Mouse (Mus musculus) ES-E14 (cell line): ENCODE measurements around the gene Dcun1d2. TPM values are rescaled to one million over a fixed set of nuclear protein-coding genes. Genes with fewer than 3 reads are reported as not detected.

Experiments
- DNase-seq: peaks from one replicate; pipeline ENCODE4 v3.0.0-alpha.2; 2013; ENCODE audit warnings: low read depth, low spot score
- H3K27ac ChIP-seq: 2 replicates; pipeline ENCODE4 v1.5.1; 2012; ENCODE audit warnings: low read depth, mild to moderate bottlenecking, low read length, moderate library complexity, mixed read lengths; ENCODE audit not compliant: poor library complexity, insufficient read depth, severe bottlenecking
- H3K36me3 ChIP-seq: 2 replicates; pipeline ENCODE4 v1.6.1; 2012; ENCODE audit warnings: mild to moderate bottlenecking, low read length, moderate library complexity, mixed read lengths; ENCODE audit not compliant: control insufficient read depth, poor library complexity, insufficient read depth, severe bottlenecking
- H3K4me1 ChIP-seq, 2 experiments: fragments of 150-350 bp in 1 of 2; sonication (generic) in 1 of 2; 2 replicates each; pipeline ENCODE4 v1.6.1; 2012; ENCODE audit warnings: low read length in 2 of 2, mild to moderate bottlenecking in 1 of 2, mixed read lengths in 1 of 2; ENCODE audit not compliant: control insufficient read depth in 2 of 2, insufficient read depth in 2 of 2, poor library complexity in 1 of 2
- H3K4me3 ChIP-seq, 2 experiments: fragments of 150-350 bp in 1 of 2; sonication (generic) in 1 of 2; 2 replicates each; pipeline ENCODE4 v1.5.1; 2012; ENCODE audit warnings: low read length in 2 of 2, low read depth in 1 of 2, mild to moderate bottlenecking in 1 of 2, mixed read lengths in 1 of 2; ENCODE audit not compliant: insufficient read depth in 1 of 2, poor library complexity in 1 of 2, severe bottlenecking in 1 of 2
- H3K9ac ChIP-seq: 2 replicates; pipeline ENCODE4 v1.6.1; 2012; ENCODE audit warnings: low read depth, mild to moderate bottlenecking, low read length, mixed read lengths; ENCODE audit not compliant: poor library complexity, insufficient read depth, severe bottlenecking
- H3K9me3 ChIP-seq: fragments of 150-350 bp; sonication (generic); 2 replicates; pipeline ENCODE4 v1.6.1; 2012; ENCODE audit warnings: low read depth, mild to moderate bottlenecking, low read length; ENCODE audit not compliant: control insufficient read depth, insufficient read depth
- CHD2 ChIP-seq: IDR thresholded peaks from 2 replicates; pipeline ENCODE4 v1.6.1; 2014; ENCODE audit warnings: mild to moderate bottlenecking, low read depth, low read length, inconsistent platforms
- HCFC1 ChIP-seq: IDR thresholded peaks from 2 replicates; pipeline ENCODE4 v1.6.1; 2012; ENCODE audit warnings: low read length, inconsistent platforms, borderline replicate concordance; ENCODE audit not compliant: insufficient read depth
- MAFK ChIP-seq: IDR thresholded peaks from 2 replicates; pipeline ENCODE4 v1.6.1; 2014; ENCODE audit warnings: mild to moderate bottlenecking, low read depth, low read length, inconsistent platforms; ENCODE audit not compliant: insufficient read depth
- ZC3H11A ChIP-seq: IDR thresholded peaks from 2 replicates; pipeline ENCODE4 v1.6.1; 2012; ENCODE audit warnings: low read depth, mild to moderate bottlenecking, inconsistent platforms, low read length, borderline replicate concordance
- ZNF384 ChIP-seq: IDR thresholded peaks from 2 replicates; pipeline ENCODE4 v1.6.1; 2012; ENCODE audit warnings: low read depth, low read length, inconsistent platforms
- in situ Hi-C, 2 experiments: fragments of 600-800 bp; cut with MboI; formaldehyde crosslinking; loops; one replicate each; pipeline ENCODE4 v1.15.1; 2025; ENCODE audit warnings: low sequenced_read_pairs in 2 of 2, inconsistent platforms in 1 of 2; ENCODE audit not compliant: unreplicated experiment in 2 of 2
- total RNA-seq: library from RNA; depleted of rRNA; stranded (reverse); fragments of 300-350 nt; gene quantifications from 2 replicates; pipeline ENCODE4 v1.2.3, GENCODE M21; 2012

The Dcun1d2 gene
- total RNA-seq, 1 experiment: 12.3 TPM

- DNase-seq: no peak
- H3K4me3 ChIP-seq: no peak overlapping the region
- H3K27ac ChIP-seq: no peak overlapping the region
- no peaks in the 10 kb centered on the region for H3K4me1 ChIP-seq
- H3K36me3 ChIP-seq: no peaks in the 10 kb centered on the region; the same call in 1 of the 2 replicates
- no peaks in the 10 kb centered on the region for H3K9me3 ChIP-seq
- no peak overlapping the region for H3K9ac ChIP-seq
- in situ Hi-C loops: loop anchor here in 1 of 2 experiments (25.0 kb wide), 1 partner anchor 286 kb away; no protein-coding TSS in a partner anchor
- TF ChIP-seq MAFK (no peak), ZNF384 (no peak), HCFC1 (no peak), CHD2 (no peak), ZC3H11A (no peak)
Measured at GRCm38 (mm10) chr8:13272834-13273233, 15.1 kb downstream of the Dcun1d2 start.

- in situ Hi-C loops: loop anchor here in 1 of 2 experiments (25.0 kb wide), 1 partner anchor 280 kb away; no protein-coding TSS in a partner anchor
- H3K9me3 ChIP-seq: no peaks in the 10 kb centered on the region
- TF ChIP-seq ZC3H11A (no peak), MAFK (no peak), ZNF384 (no peak), CHD2 (no peak), HCFC1 (no peak)
- H3K4me1 ChIP-seq: no peaks in the 10 kb centered on the region
- H3K36me3 ChIP-seq: no peaks in the 10 kb centered on the region; the same call in 1 of the 2 replicates
- no peak for DNase-seq
- H3K9ac ChIP-seq: no peak overlapping the region
- no peak overlapping the region for H3K27ac ChIP-seq
- H3K4me3 ChIP-seq: no peak overlapping the region
Measured at GRCm38 (mm10) chr8:13267566-13267965, 20.4 kb downstream of the Dcun1d2 start.

- H3K9ac ChIP-seq: no peak overlapping the region
- H3K27ac ChIP-seq: no peak overlapping the region
- no peak for TF ChIP-seq MAFK
- TF ChIP-seq ZC3H11A: no peak
- no peak for TF ChIP-seq CHD2
- TF ChIP-seq HCFC1: no peak
- no peak for TF ChIP-seq ZNF384
- in situ Hi-C loops: loop anchor here in 1 of 2 experiments (25.0 kb wide), 1 partner anchor 276 kb away; no protein-coding TSS in a partner anchor
- H3K9me3 ChIP-seq: no peaks in the 10 kb centered on the region
- H3K4me3 ChIP-seq: no peak overlapping the region
- no peaks in the 10 kb centered on the region for H3K4me1 ChIP-seq
- H3K36me3 ChIP-seq: no peaks in the 10 kb centered on the region
- DNase-seq: no peak
Measured at GRCm38 (mm10) chr8:13263376-13263775, 24.6 kb downstream of the Dcun1d2 start.

- TF ChIP-seq CHD2: no peak
- TF ChIP-seq ZC3H11A: peak; percentile 85
- peaks cover 4% of the 10 kb centered on the region; the same call in 1 of the 2 replicates for H3K36me3 ChIP-seq
- H3K4me1 ChIP-seq: peaks cover 0 to 5% of the 10 kb centered on the region in 2 experiments; a peak in 1 of 4 replicates
- no peak within 1 kb of the TSS for H3K27ac ChIP-seq
- H3K9ac ChIP-seq: no peak within 1 kb of the TSS
- in situ Hi-C loops: loop anchor here in 1 of 2 experiments (25.0 kb wide), 1 partner anchor 267 kb away; no protein-coding TSS in a partner anchor
- H3K9me3 ChIP-seq: no peaks in the 10 kb centered on the region
- peak; percentile 71 for DNase-seq
- no peak within 1 kb of the TSS for H3K4me3 ChIP-seq
Measured at GRCm38 (mm10) chr8:13254019-13254418, 33.9 kb downstream of the Dcun1d2 start, which contains the start of gene Adprhl1. Gene Adprhl1, minus strand, starts transcription at chr8:13254162.

GRCm38 (mm10) chr8:13253413-13253812 is 34.5 kb downstream of the Dcun1d2 start:
- H3K36me3 ChIP-seq: peaks cover 4% of the 10 kb centered on the region; the same call in 1 of the 2 replicates
- H3K9ac ChIP-seq: no peak overlapping the region
- TF ChIP-seq CHD2: no peak
- TF ChIP-seq MAFK: no peak
- no peak for TF ChIP-seq HCFC1
- in situ Hi-C loops: loop anchor here in 1 of 2 experiments (25.0 kb wide), 1 partner anchor 266 kb away; no protein-coding TSS in a partner anchor
- H3K4me3 ChIP-seq: no peak overlapping the region
- H3K4me1 ChIP-seq: peaks cover 0 to 5% of the 10 kb centered on the region in 2 experiments; a peak in 1 of 4 replicates
- no peak overlapping the region for H3K27ac ChIP-seq
- no peaks in the 10 kb centered on the region for H3K9me3 ChIP-seq
- no peak for DNase-seq
